Mouse (Mus musculus) midbrain, embryonic 10.5 days (tissue): Measurements from ENCODE around the gene Gm21117. TPM values are rescaled to one million over a fixed set of nuclear protein-coding genes. Genes with fewer than 3 reads are reported as not detected.
"Not testable (repeated sequence)": the region's sequence is repeated elsewhere in the genome, so short reads cannot be mapped to it uniquely, and the experiment has no call there.

ENCODE experiments used
- DNase-seq: peaks from one replicate; pipeline ENCODE4 v3.0.0-alpha.2; 2017; ENCODE audit warnings: low spot score
- H3K27ac ChIP-seq: fragments of 300-500 bp; sonication (generic); replicated peaks from 2 replicates; pipeline ENCODE4 v1.5.1; 2016; ENCODE audit warnings: mild to moderate bottlenecking
- H3K27me3 ChIP-seq: fragments of 300-500 bp; sonication (generic); 2 replicates; pipeline ENCODE4 v1.6.1; 2016; ENCODE audit warnings: low read depth, mild to moderate bottlenecking; ENCODE audit not compliant: poor library complexity, severe bottlenecking
- H3K36me3 ChIP-seq: fragments of 300-500 bp; sonication (generic); 2 replicates; pipeline ENCODE4 v1.6.1; 2016; ENCODE audit warnings: mild to moderate bottlenecking, moderate library complexity
- H3K4me1 ChIP-seq: fragments of 300-500 bp; sonication (generic); 2 replicates; pipeline ENCODE4 v1.6.1; 2016
- H3K4me3 ChIP-seq: fragments of 300-500 bp; sonication (generic); 2 replicates; pipeline ENCODE4 v1.5.1; 2016; ENCODE audit warnings: mild to moderate bottlenecking, moderate library complexity
- H3K9me3 ChIP-seq: fragments of 300-500 bp; sonication (generic); replicated peaks from 2 replicates; pipeline ENCODE4 v1.6.1; 2016; ENCODE audit warnings: mild to moderate bottlenecking
- WGBS: fragments of 180-500 bp; shearing (Covaris S2); methylation state at CpG from one replicate; pipeline ENCODE4 v1.1.7; 2016; 5-methylcytosine and 5-hydroxymethylcytosine counted together
- polyA plus RNA-seq: library from polyadenylated mRNA; unstranded; fragments of >200 nt; fragmentation: Nextera tagmentation; extraction: Ambion mirVana; gene quantifications from 2 replicates; pipeline ENCODE4 v1.2.1, GENCODE M21; 2016

Gene Gm21117
- not detected in 2 replicates for polyA plus RNA-seq

GRCm38 (mm10) chrY:51124920-51125319, at the start of gene Gm21117:
Gm21117 (plus strand) TSS chrY:51125220.
- not testable (repeated sequence) for H3K27me3 ChIP-seq, H3K4me3 ChIP-seq, H3K4me1 ChIP-seq, H3K36me3 ChIP-seq, DNase-seq, H3K27ac ChIP-seq, H3K9me3 ChIP-seq
- WGBS = no CpG with 5 or more reads among the region's 6 CpGs
